ENCODE assay signal across 21 mouse cellular contexts in genomic region chr3:6858982-6859865, GRCm38 (mm10).
DNase-seq lines count a peak whose midpoint lies in the region; ATAC-seq and TF ChIP-seq lines count a peak whose summit lies in the region.
"Had no signal": no experiment of that assay in that cellular context is flagged by ENCODE, and none has a peak within 500 bp of the region (broad histone marks: within the 10 kb centered on the region; RNA-seq: fewer than 3 reads in every experiment).

No protein-coding gene starts in this region.

- no peak for DNase-seq in forebrain, embryonic 11.5 days (ENCODE audit: low spot score)
- DNase-seq in forebrain, embryonic 10.5 days (ENCODE audit: extremely low spot score, low spot score): no peak
- DNase-seq in ovary, postnatal 36 days (ENCODE audit: low spot score): no peak
- DNase-seq in heart, adult 2 months: no peak
- DNase-seq in thymus, postnatal 10 days (ENCODE audit: low spot score in 2 of 2): no peak
- DNase-seq: adrenal gland, postnatal 36 days; cerebellum, postnatal 36 days; gastrocnemius, postnatal 10 days; heart, postnatal 4 days; kidney, adult 18-20 months; kidney, postnatal 14 days; lung, adult 2 months; spleen, adult 18-20 months; thymus, postnatal 25 days had no signal

- no peak overlapping the region for H3K4me3 ChIP-seq in forebrain, embryonic 11.5 days (ENCODE audit: low read depth, low read length)
- H3K4me3 ChIP-seq in forebrain, embryonic 10.5 days: no peak overlapping the region
- no peak overlapping the region for H3K4me3 ChIP-seq in forebrain, embryonic 16.5 days (replicated peaks; ENCODE audit: low read length)
- no peak overlapping the region for H3K4me3 ChIP-seq in midbrain, embryonic 12.5 days
- H3K4me3 ChIP-seq in neural tube, embryonic 15.5 days (replicated peaks): no peak overlapping the region
- no peak overlapping the region for H3K4me3 ChIP-seq in heart, adult 2 months
- H3K4me3 ChIP-seq: embryonic facial prominence, embryonic 15.5 days; heart, embryonic 12.5 days; myocyte had no signal

- no peak for TF ChIP-seq POLR2A in heart, adult 2 months (IDR thresholded peaks at IDR 0.05; ENCODE audit: insufficient read depth, low read depth, low read length)

- no peak for TF ChIP-seq EP300 in heart, adult 2 months (IDR thresholded peaks at IDR 0.05; ENCODE audit: insufficient read depth, low read depth, low read length)

- no peaks in the 10 kb centered on the region for H3K27me3 ChIP-seq in forebrain, embryonic 11.5 days (ENCODE audit: control insufficient read depth, insufficient read depth, low read length)
- H3K27me3 ChIP-seq in forebrain, embryonic 10.5 days (ENCODE audit: poor library complexity, severe bottlenecking): no peaks in the 10 kb centered on the region
- H3K27me3 ChIP-seq in forebrain, embryonic 16.5 days (replicated peaks; ENCODE audit: control insufficient read depth, insufficient read depth, low read length): no peaks in the 10 kb centered on the region
- H3K27me3 ChIP-seq in midbrain, embryonic 12.5 days: no peaks in the 10 kb centered on the region
- H3K27me3 ChIP-seq in neural tube, embryonic 15.5 days (replicated peaks): no peaks in the 10 kb centered on the region
- no peaks in the 10 kb centered on the region for H3K27me3 ChIP-seq in heart, adult 2 months (ENCODE audit: control insufficient read depth, insufficient read depth, low read length)
- H3K27me3 ChIP-seq: embryonic facial prominence, embryonic 15.5 days; heart, embryonic 12.5 days had no signal

- no peaks in the 10 kb centered on the region for H3K79me2 ChIP-seq in heart, adult 2 months (replicated peaks; ENCODE audit: control insufficient read depth, insufficient read depth, low read length)

- intact Hi-C loops in heart, adult 2 months (cut with DNase I): no loop called here

- no peak overlapping the region for H3K4me2 ChIP-seq in forebrain, embryonic 11.5 days (ENCODE audit: low read depth, low read length, severe bottlenecking)
- H3K4me2 ChIP-seq in forebrain, embryonic 16.5 days (ENCODE audit: low read length): no peak overlapping the region
- no peak overlapping the region for H3K4me2 ChIP-seq in midbrain, embryonic 12.5 days (replicated peaks)
- no peak overlapping the region for H3K4me2 ChIP-seq in neural tube, embryonic 15.5 days
- H3K4me2 ChIP-seq: embryonic facial prominence, embryonic 15.5 days; heart, embryonic 12.5 days had no signal

- no peak overlapping the region for H3K9ac ChIP-seq in forebrain, embryonic 11.5 days (ENCODE audit: low read length)
- H3K9ac ChIP-seq in forebrain, embryonic 16.5 days (replicated peaks; ENCODE audit: low read depth, low read length): no peak overlapping the region
- no peak overlapping the region for H3K9ac ChIP-seq in midbrain, embryonic 12.5 days (replicated peaks)
- no peak overlapping the region for H3K9ac ChIP-seq in neural tube, embryonic 15.5 days (replicated peaks)
- H3K9ac ChIP-seq in heart, adult 2 months (ENCODE audit: low read depth, low read length): no peak overlapping the region
- H3K9ac ChIP-seq: embryonic facial prominence, embryonic 15.5 days; heart, embryonic 12.5 days had no signal

- H3K27ac ChIP-seq in forebrain, embryonic 11.5 days (ENCODE audit: low read depth, low read length): no peak overlapping the region
- no peak overlapping the region for H3K27ac ChIP-seq in forebrain, embryonic 10.5 days
- no peak overlapping the region for H3K27ac ChIP-seq in forebrain, embryonic 16.5 days (ENCODE audit: low read length)
- no peak overlapping the region; the same call in 1 of the 2 replicates for H3K27ac ChIP-seq in midbrain, embryonic 12.5 days (replicated peaks)
- H3K27ac ChIP-seq in neural tube, embryonic 15.5 days (replicated peaks): no peak overlapping the region
- no peak overlapping the region for H3K27ac ChIP-seq in heart, adult 2 months
- H3K27ac ChIP-seq: embryonic facial prominence, embryonic 15.5 days; macrophage had no signal

- no peaks in the 10 kb centered on the region for H3K9me3 ChIP-seq in forebrain, embryonic 11.5 days (ENCODE audit: control insufficient read depth, low read length)
- H3K9me3 ChIP-seq in forebrain, embryonic 10.5 days: no peaks in the 10 kb centered on the region
- H3K9me3 ChIP-seq in forebrain, embryonic 16.5 days (ENCODE audit: control insufficient read depth, low read length): no peaks in the 10 kb centered on the region
- H3K9me3 ChIP-seq in midbrain, embryonic 12.5 days: no peaks in the 10 kb centered on the region
- H3K9me3 ChIP-seq in neural tube, embryonic 15.5 days (replicated peaks): no peaks in the 10 kb centered on the region
- H3K9me3 ChIP-seq: embryonic facial prominence, embryonic 15.5 days had no signal

- TF ChIP-seq CTCF in heart, adult 2 months (IDR thresholded peaks at IDR 0.05): no peak

- ATAC-seq in forebrain, embryonic 11.5 days (replicated peaks; ENCODE audit: low FRiP score): peak; percentile 75
- peak; percentile 75 for ATAC-seq in forebrain, embryonic 16.5 days
- peak; percentile 99 for ATAC-seq in midbrain, embryonic 12.5 days (ENCODE audit: low FRiP score, low read depth)
- peak; percentile 85 for ATAC-seq in neural tube, embryonic 15.5 days (ENCODE audit: low FRiP score)

- WGBS in forebrain, embryonic 11.5 days: 63% methylated on average over 4 of the region's 4 CpGs
- 69% methylated on average over 4 of the region's 4 CpGs for WGBS in forebrain, embryonic 10.5 days
- 37% methylated on average over 4 of the region's 4 CpGs for WGBS in forebrain, embryonic 16.5 days
- 43% methylated on average over 4 of the region's 4 CpGs for WGBS in midbrain, embryonic 12.5 days
- 27% methylated on average over 4 of the region's 4 CpGs for WGBS in neural tube, embryonic 15.5 days
- WGBS in heart, adult 2 months: 50% methylated on average over 4 of the region's 4 CpGs

- H3K4me1 ChIP-seq in forebrain, embryonic 11.5 days (replicated peaks; ENCODE audit: control insufficient read depth, insufficient read depth, low read length): no peaks in the 10 kb centered on the region
- no peaks in the 10 kb centered on the region for H3K4me1 ChIP-seq in forebrain, embryonic 10.5 days
- no peaks in the 10 kb centered on the region for H3K4me1 ChIP-seq in forebrain, embryonic 16.5 days (replicated peaks; ENCODE audit: control insufficient read depth, insufficient read depth, low read length)
- H3K4me1 ChIP-seq in midbrain, embryonic 12.5 days: no peaks in the 10 kb centered on the region; the same call in 1 of the 2 replicates
- H3K4me1 ChIP-seq in neural tube, embryonic 15.5 days: no peaks in the 10 kb centered on the region
- no peaks in the 10 kb centered on the region for H3K4me1 ChIP-seq in heart, adult 2 months (ENCODE audit: control insufficient read depth, insufficient read depth, low read length)
- H3K4me1 ChIP-seq: embryonic facial prominence, embryonic 15.5 days; heart, embryonic 12.5 days had no signal

- H3K36me3 ChIP-seq in forebrain, embryonic 11.5 days (ENCODE audit: control insufficient read depth, insufficient read depth, low read length): no peaks in the 10 kb centered on the region
- H3K36me3 ChIP-seq in forebrain, embryonic 10.5 days (replicated peaks): no peaks in the 10 kb centered on the region
- no peaks in the 10 kb centered on the region for H3K36me3 ChIP-seq in forebrain, embryonic 16.5 days (ENCODE audit: control insufficient read depth, insufficient read depth)
- no peaks in the 10 kb centered on the region for H3K36me3 ChIP-seq in midbrain, embryonic 12.5 days
- no peaks in the 10 kb centered on the region for H3K36me3 ChIP-seq in neural tube, embryonic 15.5 days
- no peaks in the 10 kb centered on the region for H3K36me3 ChIP-seq in heart, adult 2 months (ENCODE audit: control insufficient read depth, insufficient read depth, low read length)
- H3K36me3 ChIP-seq: embryonic facial prominence, embryonic 15.5 days; heart, embryonic 12.5 days had no signal
